Mouse (Mus musculus) intestine, postnatal 0 days (tissue): ENCODE measurements around the gene Ptms. TPM values are rescaled to one million over a fixed set of nuclear protein-coding genes. Genes with fewer than 3 reads are reported as not detected.
A peak's percentile ranks its signal among the peaks of the same experiment; 100 is the strongest.

ENCODE experiments used
- ATAC-seq: fragments of 200-750 bp; cut with Nextera tagmentation; 2 replicates; pipeline ENCODE4 v1.8.0; 2017; ENCODE audit warnings: mild to moderate bottlenecking, moderate TSS enrichment, moderate library complexity
- H3K27ac ChIP-seq: fragments of 300-500 bp; sonication (generic); 2 replicates; pipeline ENCODE4 v1.5.1; 2014; ENCODE audit warnings: mild to moderate bottlenecking, low read depth, low read length, moderate library complexity
- H3K27me3 ChIP-seq: fragments of 300-500 bp; sonication (generic); replicated peaks from 2 replicates; pipeline ENCODE4 v1.6.1; 2014; ENCODE audit warnings: low read length, mixed read lengths; ENCODE audit not compliant: control insufficient read depth, insufficient read depth
- H3K36me3 ChIP-seq: fragments of 300-500 bp; sonication (generic); 2 replicates; pipeline ENCODE4 v1.6.1; 2014; ENCODE audit warnings: mild to moderate bottlenecking, moderate library complexity; ENCODE audit not compliant: control insufficient read depth, insufficient read depth
- H3K4me1 ChIP-seq: fragments of 300-500 bp; sonication (generic); replicated peaks from 2 replicates; pipeline ENCODE4 v1.6.1; 2014; ENCODE audit warnings: antibody characterized with exemption, low read length, mixed read lengths; ENCODE audit not compliant: control insufficient read depth, insufficient read depth
- H3K4me2 ChIP-seq: fragments of 300-500 bp; sonication (generic); replicated peaks from 2 replicates; pipeline ENCODE4 v1.6.1; 2014; ENCODE audit warnings: low read depth, mild to moderate bottlenecking, moderate library complexity
- H3K4me3 ChIP-seq: fragments of 300-500 bp; sonication (generic); 2 replicates; pipeline ENCODE4 v1.5.1; 2014; ENCODE audit warnings: low read depth, low read length
- H3K9ac ChIP-seq: fragments of 300-500 bp; sonication (generic); 2 replicates; pipeline ENCODE4 v1.6.1; 2014; ENCODE audit warnings: mild to moderate bottlenecking, low read depth, low read length
- H3K9me3 ChIP-seq: fragments of 300-500 bp; sonication (generic); 2 replicates; pipeline ENCODE4 v1.6.1; 2016; ENCODE audit warnings: mixed run types; ENCODE audit not compliant: control insufficient read depth
- CTCF ChIP-seq: sonication (generic); IDR thresholded peaks from 2 replicates; pipeline ENCODE4 v1.5.1; 2016; ENCODE audit warnings: low read depth, mild to moderate bottlenecking, control low read depth, antibody characterized with exemption, moderate library complexity
- WGBS: fragments of 180-500 bp; shearing (Covaris S2); extraction: QIAGEN DNeasy Blood & Tissue Kit; methylation state at CpG from one replicate; pipeline ENCODE4 v1.1.7; 2014; 5-methylcytosine and 5-hydroxymethylcytosine counted together
- polyA plus RNA-seq: library from polyadenylated mRNA; unstranded; fragments of >200 nt; fragmentation: Nextera tagmentation; extraction: Ambion mirVana; gene quantifications from 2 replicates; pipeline ENCODE4 v1.2.1, GENCODE M21; 2015

Gene Ptms
- polyA plus RNA-seq, 1 experiment from 2014 or later = 169 TPM

- H3K4me2 ChIP-seq = no peak overlapping the region
- no peaks in the 10 kb centered on the region for H3K9me3 ChIP-seq
- ATAC-seq = no peak
- peaks cover 13% of the 10 kb centered on the region for H3K4me1 ChIP-seq
- 73% methylated on average over 14 of the region's 14 CpGs for WGBS
- no peak for TF ChIP-seq CTCF
- peaks cover 18% of the 10 kb centered on the region for H3K36me3 ChIP-seq
- H3K4me3 ChIP-seq = no peak overlapping the region
- no peak overlapping the region for H3K9ac ChIP-seq
- peaks cover 13% of the 10 kb centered on the region; the same call in 1 of the 2 replicates for H3K27me3 ChIP-seq
- H3K27ac ChIP-seq = no peak overlapping the region
Measured at GRCm38 (mm10) chr6:124913721-124914285, 6.1 kb downstream of the Ptms start.

- 47% methylated on average over 6 of the region's 6 CpGs for WGBS
- no peak overlapping the region; the same call in 1 of the 2 replicates for H3K27ac ChIP-seq
Measured at GRCm38 (mm10) chr6:124913214-124913613, 6.7 kb downstream of the Ptms start.

GRCm38 (mm10) chr6:124911533-124912218 is 8.2 kb downstream of the Ptms start, which contains the start of gene Lag3:
TSS of gene Lag3 (minus strand) at chr6:124911705.
- no peak for ATAC-seq
- Histone ChIP-seq H3K36me3 (peaks cover 18% of the 10 kb centered on the region), H3K4me1 (peaks cover 13% of the 10 kb centered on the region), H3K4me3 (no peak within 1 kb of the TSS), H3K4me2 (peak within 1 kb of the TSS; percentile 32), H3K27me3 (peaks cover 13% of the 10 kb centered on the region; the same call in 1 of the 2 replicates), H3K27ac (no peak within 1 kb of the TSS), H3K9ac (0 out of 2 replicates have a peak within 1 kb of the TSS, but pooled peaks have one; percentile 3), H3K9me3 (no peaks in the 10 kb centered on the region)
- 24% methylated on average over 13 of the region's 13 CpGs for WGBS
- no peak for TF ChIP-seq CTCF

More at GRCm38 (mm10) chr6:124913214-124913613, 6.7 kb downstream of the Ptms start:
- peaks cover 13% of the 10 kb centered on the region for H3K4me1 ChIP-seq
- no peak overlapping the region for H3K4me3 ChIP-seq
- H3K36me3 ChIP-seq = peaks cover 18% of the 10 kb centered on the region
- no peaks in the 10 kb centered on the region for H3K9me3 ChIP-seq
- peaks cover 13% of the 10 kb centered on the region; the same call in 1 of the 2 replicates for H3K27me3 ChIP-seq
- no peak overlapping the region for H3K9ac ChIP-seq
- no peak overlapping the region for H3K4me2 ChIP-seq
- no peak for ATAC-seq
- no peak for TF ChIP-seq CTCF

GRCm38 (mm10) chr6:124910032-124910431 is 9.9 kb downstream of the Ptms start:
- Histone ChIP-seq H3K4me2 (peak overlapping the region; percentile 44), H3K4me3 (0 out of 2 replicates have a peak overlapping the region, but pooled peaks have one; percentile 1), H3K4me1 (0 out of 2 replicates have a peak, but pooled peaks cover 3% of the 10 kb centered on the region), H3K27me3 (peaks cover 13% of the 10 kb centered on the region; the same call in 1 of the 2 replicates), H3K9me3 (no peaks in the 10 kb centered on the region), H3K36me3 (peaks cover 18% of the 10 kb centered on the region), H3K27ac (no peak overlapping the region), H3K9ac (no peak overlapping the region)
- 13% methylated on average over 32 of the region's 32 CpGs for WGBS
- TF ChIP-seq CTCF = no peak
- no peak for ATAC-seq

- Histone ChIP-seq H3K27me3 (peaks cover 13% of the 10 kb centered on the region; the same call in 1 of the 2 replicates), H3K9ac (no peak overlapping the region), H3K36me3 (no peaks in the 10 kb centered on the region), H3K27ac (no peak overlapping the region), H3K4me2 (no peak overlapping the region), H3K4me1 (no peaks in the 10 kb centered on the region), H3K4me3 (no peak overlapping the region), H3K9me3 (no peaks in the 10 kb centered on the region)
- 48% methylated on average over 1 of the region's 1 CpGs for WGBS
- TF ChIP-seq CTCF = no peak
- no peak for ATAC-seq
Measured at GRCm38 (mm10) chr6:124907767-124908166, 12.1 kb downstream of the Ptms start.
